Mouse (Mus musculus) kidney, adult 2 months (tissue): ENCODE results near the gene Ajm1.

Experiments used
- CTCF ChIP-seq: fragments of 200-500 bp; conservative IDR thresholded peaks from 2 replicates; pipeline ENCODE4 v1.5.1; 2011; ENCODE audit warnings: low read depth, mild to moderate bottlenecking, control low read depth, low read length, moderate library complexity, mixed read lengths; ENCODE audit not compliant: insufficient read depth, insufficient read length
- POLR2A ChIP-seq: fragments of 200-500 bp; IDR thresholded peaks from one replicate; pipeline ENCODE4 v1.6.1; 2011; ENCODE audit warnings: low read depth, low read length, control low read depth

DNA sequence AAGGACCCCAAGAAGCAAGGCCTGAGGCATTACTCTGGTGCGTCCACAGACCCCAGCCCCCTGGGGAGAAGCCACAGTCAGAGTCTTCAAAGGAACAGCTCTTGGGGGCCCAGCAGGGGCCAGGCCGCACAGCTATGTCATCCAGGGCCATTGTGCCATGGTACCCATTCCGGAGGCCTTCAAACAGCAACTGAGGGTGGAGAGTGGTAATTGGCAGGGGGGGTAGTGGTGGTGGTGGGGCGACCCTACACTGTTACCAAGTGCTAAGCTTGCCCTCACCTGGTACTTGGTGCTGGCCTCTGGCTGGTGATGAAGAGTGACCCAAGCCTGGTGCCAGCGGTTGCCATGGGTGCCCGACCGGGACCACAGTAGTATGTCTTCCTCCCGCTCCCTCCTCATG, 15.8 kb downstream of the Ajm1 start:
- TF ChIP-seq CTCF (no peak), POLR2A (no peak)
